Mouse (Mus musculus) kidney, postnatal 0 days (tissue): ENCODE measurements around the gene Lpar5. TPM values are rescaled to one million over a fixed set of nuclear protein-coding genes. Genes with fewer than 3 reads are reported as not detected.

Source experiments
- ATAC-seq: fragments of 200-750 bp; cut with Nextera tagmentation; replicated peaks from 2 replicates; pipeline ENCODE4 v1.8.0; 2017; ENCODE audit warnings: low read depth, moderate number of reproducible peaks, moderate TSS enrichment, moderate library complexity; ENCODE audit not compliant: low FRiP score
- DNase-seq: peaks from one replicate; pipeline ENCODE4 v3.0.0-alpha.2; 2016; ENCODE audit warnings: low spot score
- H3K27ac ChIP-seq: fragments of 300-500 bp; sonication (generic); 2 replicates; pipeline ENCODE4 v1.5.1; 2014; ENCODE audit warnings: mild to moderate bottlenecking
- H3K27me3 ChIP-seq: fragments of 300-500 bp; sonication (generic); 2 replicates; pipeline ENCODE4 v1.6.1; 2014; ENCODE audit warnings: low read length, mixed read lengths; ENCODE audit not compliant: insufficient read depth
- H3K36me3 ChIP-seq: fragments of 300-500 bp; sonication (generic); 2 replicates; pipeline ENCODE4 v1.6.1; 2014; ENCODE audit warnings: low read length, mixed read lengths; ENCODE audit not compliant: insufficient read depth
- H3K4me1 ChIP-seq: fragments of 300-500 bp; sonication (generic); replicated peaks from 2 replicates; pipeline ENCODE4 v1.6.1; 2014; ENCODE audit warnings: antibody characterized with exemption, low read length, mixed read lengths; ENCODE audit not compliant: insufficient read depth
- H3K4me2 ChIP-seq: fragments of 300-500 bp; sonication (generic); 2 replicates; pipeline ENCODE4 v1.6.1; 2014; ENCODE audit warnings: mild to moderate bottlenecking, low read length, moderate library complexity, mixed read lengths
- H3K4me3 ChIP-seq: fragments of 300-500 bp; sonication (generic); replicated peaks from 2 replicates; pipeline ENCODE4 v1.5.1; 2014; ENCODE audit warnings: low read depth, low read length
- H3K9ac ChIP-seq: fragments of 300-500 bp; sonication (generic); 2 replicates; pipeline ENCODE4 v1.6.1; 2014; ENCODE audit warnings: low read depth, low read length
- H3K9me3 ChIP-seq: fragments of 300-500 bp; sonication (generic); replicated peaks from 2 replicates; pipeline ENCODE4 v1.6.1; 2016; ENCODE audit warnings: low read length, inconsistent platforms, mixed read lengths
- CTCF ChIP-seq: IDR thresholded peaks from 2 replicates; pipeline ENCODE4 v1.5.1; 2016; ENCODE audit warnings: antibody characterized with exemption, low read depth, mild to moderate bottlenecking, moderate library complexity
- whole genome bisulfite sequencing: fragments of 180-500 bp; shearing (Covaris S2); extraction: QIAGEN DNeasy Blood & Tissue Kit; methylation state at CpG from one replicate; pipeline ENCODE4 v1.1.7; 2014; 5-methylcytosine and 5-hydroxymethylcytosine counted together
- microRNA-seq: library from miRNA; unstranded; fragments of <30 nt; microRNA quantifications from one replicate; pipeline ENCODE4, GENCODE M21; 2016
- polyA plus RNA-seq: library from polyadenylated mRNA; unstranded; fragments of >200 nt; fragmentation: Nextera tagmentation; extraction: Ambion mirVana; gene quantifications from 2 replicates; pipeline ENCODE4 v1.2.1, GENCODE M21; 2015

The Lpar5 gene
- polyA plus RNA-seq, 1 experiment from 2014 or later: 0.30 TPM

DNA sequence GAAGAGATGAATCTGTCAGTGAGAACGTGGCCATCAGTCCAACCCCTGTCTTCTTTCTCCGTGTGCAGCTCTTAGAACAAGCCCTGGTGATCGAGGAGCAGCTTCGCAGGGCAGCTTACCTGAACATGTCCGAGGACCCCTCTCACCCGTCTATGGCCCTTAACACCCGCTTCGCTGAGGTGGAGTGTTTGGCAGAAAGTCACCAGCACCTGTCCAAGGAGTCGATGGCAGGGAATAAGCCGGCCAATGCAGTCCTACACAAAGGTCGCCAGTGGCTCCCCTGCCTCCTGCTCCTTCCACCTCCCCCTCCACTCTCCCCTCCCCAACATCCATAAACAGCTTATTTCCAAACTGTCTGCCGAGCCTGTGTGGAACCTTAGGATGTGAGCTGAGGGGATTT lies 61.0 kb downstream of the Lpar5 start:
- Histone ChIP-seq H3K27ac (no peak overlapping the region), H3K9me3 (no peaks in the 10 kb centered on the region), H3K4me2 (no peak overlapping the region), H3K4me1 (peaks cover 3% of the 10 kb centered on the region; the same call in 1 of the 2 replicates), H3K9ac (no peak overlapping the region), H3K36me3 (peaks cover 48% of the 10 kb centered on the region), H3K4me3 (no peak overlapping the region), H3K27me3 (no peaks in the 10 kb centered on the region)
- ATAC-seq (no peak), DNase-seq (no peak)
- no peak for TF ChIP-seq CTCF
- WGBS: 88% methylated on average over 12 of the region's 12 CpGs

GRCm38 (mm10) chr6:125129710-125130402 lies 62.1 kb downstream of the Lpar5 start:
- no peak overlapping the region for H3K4me3 ChIP-seq
- TF ChIP-seq CTCF: no peak
- no peaks in the 10 kb centered on the region for H3K27me3 ChIP-seq
- no peak overlapping the region for H3K27ac ChIP-seq
- H3K4me2 ChIP-seq: no peak overlapping the region
- H3K9me3 ChIP-seq: no peaks in the 10 kb centered on the region
- WGBS: 86% methylated on average over 20 of the region's 20 CpGs
- H3K4me1 ChIP-seq: peaks cover 3% of the 10 kb centered on the region; the same call in 1 of the 2 replicates
- DNase-seq: no peak
- peaks cover 49% of the 10 kb centered on the region for H3K36me3 ChIP-seq
- H3K9ac ChIP-seq: no peak overlapping the region
- ATAC-seq: no peak

- H3K27ac ChIP-seq: peak within 1 kb of the TSS; percentile 85
- WGBS: under 1% methylated on average over 66 of the region's 66 CpGs
- H3K36me3 ChIP-seq: peaks cover 42% of the 10 kb centered on the region
- H3K4me3 ChIP-seq: peak within 1 kb of the TSS; percentile 73
- TF ChIP-seq CTCF: no peak; the same call in 1 of the 2 replicates
- ATAC-seq: peak; percentile 92
- H3K4me1 ChIP-seq: peaks cover 3% of the 10 kb centered on the region; the same call in 1 of the 2 replicates
- peak; percentile 96 for DNase-seq
- peak within 1 kb of the TSS; percentile 83 for H3K4me2 ChIP-seq
- H3K9ac ChIP-seq: peak within 1 kb of the TSS; percentile 77
- no peaks in the 10 kb centered on the region for H3K9me3 ChIP-seq
- no peaks in the 10 kb centered on the region for H3K27me3 ChIP-seq
These were observed 63.8 kb downstream of the Lpar5 start, which contains the start of gene Nop2 for GRCm38 (mm10) chr6:125131302-125132156. TSS of gene Nop2 (plus strand) at chr6:125131909.

Small RNA genes within 50 kb of the gene (microRNA-seq; reads per million reads assigned to microRNA genes)
- not detected for gene Mir7045

Other genes with a start within 250 kb of the Lpar5 start
- gene Usp5, start 238.4 kb upstream of the Lpar5 start, polyA plus RNA-seq: 96.6 and 106 TPM in 2 replicates
- gene Cdca3, start 238.4 kb upstream of the Lpar5 start, polyA plus RNA-seq: 85.1 and 91.2 TPM in 2 replicates
- 0.98 and 1.2 TPM in 2 replicates for gene Gnb3, start 227.6 kb upstream of the Lpar5 start, polyA plus RNA-seq
- 14.7 and 14.8 TPM in 2 replicates for gene P3h3, start 210.2 kb upstream of the Lpar5 start, polyA plus RNA-seq
- gene Gpr162, start 203.9 kb upstream of the Lpar5 start, polyA plus RNA-seq: 1.5 and 2.2 TPM in 2 replicates
- gene Cd4, start 179.7 kb upstream of the Lpar5 start, polyA plus RNA-seq: 0.24 and 0.28 TPM in 2 replicates
- gene Lag3, start 156.2 kb upstream of the Lpar5 start, polyA plus RNA-seq: 2.5 and 2.9 TPM in 2 replicates
- 359 and 399 TPM in 2 replicates for gene Ptms, start 147.8 kb upstream of the Lpar5 start, polyA plus RNA-seq
- 348 and 352 TPM in 2 replicates for gene Mlf2, start 136.5 kb upstream of the Lpar5 start, polyA plus RNA-seq
- gene Cops7a, start 102.4 kb upstream of the Lpar5 start, polyA plus RNA-seq: 153 and 157 TPM in 2 replicates
- 2.0 and 2.1 TPM in 2 replicates for gene Pianp, start 71.2 kb upstream of the Lpar5 start, polyA plus RNA-seq
- 11.3 and 11.4 TPM in 2 replicates for gene Zfp384, start 58.8 kb upstream of the Lpar5 start, polyA plus RNA-seq
- 118 and 119 TPM in 2 replicates for gene Ing4, start 28.2 kb upstream of the Lpar5 start, polyA plus RNA-seq
- 4.2 and 4.5 TPM in 2 replicates for gene Acrbp, start 18.2 kb upstream of the Lpar5 start, polyA plus RNA-seq
- 60.7 and 64.2 TPM in 2 replicates for gene Chd4, start 28.1 kb downstream of the Lpar5 start, polyA plus RNA-seq
- gene Nop2, start 64.0 kb downstream of the Lpar5 start, polyA plus RNA-seq: 41.1 and 43.2 TPM in 2 replicates
- 8.1 and 8.7 TPM in 2 replicates for gene Iffo1, start 77.3 kb downstream of the Lpar5 start, polyA plus RNA-seq
- gene Gapdh, start 98.5 kb downstream of the Lpar5 start, polyA plus RNA-seq: 1,529 and 1,548 TPM in 2 replicates
- gene Ncapd2, start 123.8 kb downstream of the Lpar5 start, polyA plus RNA-seq: 43.8 and 48.0 TPM in 2 replicates
- gene Mrpl51, start 123.9 kb downstream of the Lpar5 start, polyA plus RNA-seq: 275 and 288 TPM in 2 replicates
- 4.0 and 4.4 TPM in 2 replicates for gene Vamp1, start 147.6 kb downstream of the Lpar5 start, polyA plus RNA-seq
- 6.3 and 7.2 TPM in 2 replicates for gene Tapbpl, start 163.9 kb downstream of the Lpar5 start, polyA plus RNA-seq
- 0.93 and 1.2 TPM in 2 replicates for gene Cd27, start 169.1 kb downstream of the Lpar5 start, polyA plus RNA-seq
- 0.17 TPM in 1 of 2 replicates, not detected in the other for gene Tuba3a, start 218.1 kb downstream of the Lpar5 start, polyA plus RNA-seq
- 69.8 and 71.6 TPM in 2 replicates for gene Ltbr, start 246.0 kb downstream of the Lpar5 start, polyA plus RNA-seq